Mouse (Mus musculus): ENCODE data around the gene Zfp423. TPM values are rescaled to one million over a fixed set of nuclear protein-coding genes. Genes with fewer than 3 reads are reported as not detected.

Gene Zfp423
- polyA plus RNA-seq, 1 experiment from 2014 or later: 18.1 TPM

DNA sequence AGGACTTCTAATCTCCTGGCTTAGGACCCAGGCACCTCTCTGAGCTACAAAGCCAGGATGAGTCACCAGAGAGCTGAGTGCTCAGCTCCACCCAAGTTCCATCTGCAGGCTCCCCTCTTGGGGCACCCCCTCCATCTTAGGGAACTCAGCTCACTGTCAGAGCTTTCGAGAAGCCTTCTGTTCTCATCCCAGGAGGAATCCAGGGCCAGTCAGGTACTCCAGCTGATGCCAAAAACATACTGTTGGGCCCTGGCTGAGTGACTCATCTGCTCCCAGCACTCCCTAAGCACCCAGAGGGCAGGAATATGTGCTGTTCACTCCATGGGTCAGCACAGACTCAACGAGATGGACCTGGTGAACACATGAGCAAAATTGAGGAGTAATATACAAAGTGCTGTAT is 184.4 kb downstream of the Zfp423 start:
- 0 out of 2 replicates have a peak, but pooled peaks cover 4% of the 10 kb centered on the region for H3K4me1 ChIP-seq (ENCODE audit: insufficient read depth)
- TF ChIP-seq CTCF (IDR thresholded peaks at IDR 0.05; ENCODE audit: low read depth): no peak
- no peak overlapping the region for H3K9ac ChIP-seq
- H3K27ac ChIP-seq (ENCODE audit: low read depth): no peak overlapping the region
- H3K9me3 ChIP-seq (ENCODE audit: low read depth, low read length): no peaks in the 10 kb centered on the region
- H3K36me3 ChIP-seq (ENCODE audit: insufficient read depth): peaks cover 10% of the 10 kb centered on the region; the same call in 1 of the 2 replicates
- no peak overlapping the region for H3K4me3 ChIP-seq (ENCODE audit: low read depth, low read length)
- WGBS: 80% methylated on average over 2 of the region's 2 CpGs
- H3K27me3 ChIP-seq (ENCODE audit: insufficient read depth, low read length): no peaks in the 10 kb centered on the region
- DNase-seq (no peak), ATAC-seq (ENCODE audit: insufficient read depth) (no peak)
- H3K4me2 ChIP-seq: no peak overlapping the region

DNA sequence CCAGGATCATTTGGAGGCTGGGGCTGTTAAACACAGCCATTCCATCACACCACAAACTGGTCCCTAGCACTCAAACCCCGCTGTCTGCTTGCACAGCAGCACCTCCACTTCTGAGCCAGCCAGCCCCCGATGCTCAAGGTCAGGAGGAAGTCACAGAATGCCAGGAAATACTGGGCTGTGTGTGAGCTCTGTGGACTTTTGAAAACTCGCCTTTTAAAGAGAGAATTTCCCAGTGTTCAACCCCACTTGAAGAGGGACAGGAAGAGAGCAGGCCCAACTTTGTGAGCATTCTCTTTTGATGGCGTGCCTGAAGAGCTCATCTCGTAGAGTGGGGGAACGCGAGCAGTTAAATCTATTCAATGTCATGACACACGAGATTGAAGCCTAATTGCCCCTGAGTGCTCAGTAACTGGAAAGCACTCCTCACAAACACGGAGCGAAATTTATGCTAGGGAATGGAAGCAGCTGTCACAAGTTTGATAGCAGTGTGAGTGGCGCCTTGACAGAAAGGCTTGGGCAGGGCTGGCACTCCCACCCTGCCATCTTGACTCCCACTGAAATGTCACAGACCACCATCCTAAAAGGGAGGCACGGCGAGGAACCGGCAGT is 186.4 kb downstream of the Zfp423 start:
- Histone ChIP-seq H3K4me1 (ENCODE audit: insufficient read depth) (0 out of 2 replicates have a peak, but pooled peaks cover 4% of the 10 kb centered on the region), H3K9me3 (ENCODE audit: low read depth, low read length) (no peaks in the 10 kb centered on the region), H3K27ac (ENCODE audit: low read depth) (no peak overlapping the region), H3K27me3 (ENCODE audit: insufficient read depth, low read length) (no peaks in the 10 kb centered on the region), H3K36me3 (ENCODE audit: insufficient read depth) (peaks cover 6% of the 10 kb centered on the region; the same call in 1 of the 2 replicates), H3K9ac (no peak overlapping the region), H3K4me3 (ENCODE audit: low read depth, low read length) (no peak overlapping the region), H3K4me2 (no peak overlapping the region)
- DNase-seq (peak; percentile 12), ATAC-seq (ENCODE audit: insufficient read depth) (no peak)
- 64% methylated on average over 14 of the region's 14 CpGs for WGBS
- no peak for TF ChIP-seq CTCF (IDR thresholded peaks at IDR 0.05; ENCODE audit: low read depth)

- Histone ChIP-seq H3K27me3 (ENCODE audit: insufficient read depth, low read length) (no peaks in the 10 kb centered on the region), H3K36me3 (ENCODE audit: insufficient read depth) (0 out of 2 replicates have a peak, but pooled peaks cover 6% of the 10 kb centered on the region), H3K4me3 (ENCODE audit: low read depth, low read length) (no peak overlapping the region), H3K4me2 (no peak overlapping the region), H3K9ac (no peak overlapping the region; the same call in 1 of the 2 replicates), H3K9me3 (ENCODE audit: low read depth, low read length) (no peaks in the 10 kb centered on the region), H3K4me1 (ENCODE audit: insufficient read depth) (no peaks in the 10 kb centered on the region), H3K27ac (ENCODE audit: low read depth) (no peak overlapping the region)
- no peak for TF ChIP-seq CTCF (IDR thresholded peaks at IDR 0.05; ENCODE audit: low read depth)
- ATAC-seq (ENCODE audit: insufficient read depth): no peak
- 82% methylated on average over 9 of the region's 9 CpGs for WGBS
- DNase-seq: no peak
These were observed 191.5 kb downstream of the Zfp423 start for GRCm38 (mm10) chr8:87767882-87768281.

DNA sequence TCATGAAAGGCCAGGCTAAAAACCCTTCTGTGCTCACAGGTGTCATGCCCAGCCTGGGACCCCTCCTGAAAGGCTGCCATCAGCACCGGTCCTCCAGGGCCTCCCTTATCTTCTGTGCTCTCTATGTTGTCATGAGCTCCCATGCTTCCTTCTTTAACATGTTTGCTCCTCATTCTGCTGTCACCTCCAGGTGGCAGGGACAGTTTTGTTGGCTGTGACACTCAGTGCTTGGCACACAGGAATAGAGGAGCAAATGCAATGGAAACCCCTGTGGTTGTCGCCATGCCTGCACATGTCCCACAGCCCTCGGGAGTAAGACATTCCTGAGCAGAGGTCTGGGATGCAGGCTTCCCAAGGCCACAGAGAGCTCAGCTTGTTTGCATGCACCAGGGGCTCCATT is 194.1 kb downstream of the Zfp423 start:
- ATAC-seq (ENCODE audit: insufficient read depth) (no peak), DNase-seq (no peak)
- Histone ChIP-seq H3K9ac (no peak overlapping the region), H3K27me3 (ENCODE audit: insufficient read depth, low read length) (no peaks in the 10 kb centered on the region), H3K4me2 (no peak overlapping the region), H3K36me3 (ENCODE audit: insufficient read depth) (no peaks in the 10 kb centered on the region), H3K9me3 (ENCODE audit: low read depth, low read length) (no peaks in the 10 kb centered on the region), H3K4me3 (ENCODE audit: low read depth, low read length) (no peak overlapping the region), H3K4me1 (ENCODE audit: insufficient read depth) (no peaks in the 10 kb centered on the region), H3K27ac (ENCODE audit: low read depth) (no peak overlapping the region)
- WGBS: 54% methylated on average over 3 of the region's 3 CpGs
- no peak for TF ChIP-seq CTCF (IDR thresholded peaks at IDR 0.05; ENCODE audit: low read depth)

GRCm38 (mm10) chr8:87758750-87759149 is 200.6 kb downstream of the Zfp423 start:
- no peaks in the 10 kb centered on the region for H3K4me1 ChIP-seq (ENCODE audit: insufficient read depth)
- no peak for TF ChIP-seq CTCF (IDR thresholded peaks at IDR 0.05; ENCODE audit: low read depth)
- no peaks in the 10 kb centered on the region for H3K36me3 ChIP-seq (ENCODE audit: insufficient read depth)
- DNase-seq (peak; percentile 86), ATAC-seq (ENCODE audit: insufficient read depth) (peak; percentile 94)
- no peak overlapping the region for H3K4me3 ChIP-seq (ENCODE audit: low read depth, low read length)
- no peaks in the 10 kb centered on the region for H3K27me3 ChIP-seq (ENCODE audit: insufficient read depth, low read length)
- no peaks in the 10 kb centered on the region for H3K9me3 ChIP-seq (ENCODE audit: low read depth, low read length)
- no peak overlapping the region for H3K4me2 ChIP-seq
- 0 out of 2 replicates have a peak overlapping the region, but pooled peaks have one; percentile 42 for H3K27ac ChIP-seq (ENCODE audit: low read depth)
- no peak overlapping the region for H3K9ac ChIP-seq
- 45% methylated on average over 8 of the region's 8 CpGs for WGBS

DNA sequence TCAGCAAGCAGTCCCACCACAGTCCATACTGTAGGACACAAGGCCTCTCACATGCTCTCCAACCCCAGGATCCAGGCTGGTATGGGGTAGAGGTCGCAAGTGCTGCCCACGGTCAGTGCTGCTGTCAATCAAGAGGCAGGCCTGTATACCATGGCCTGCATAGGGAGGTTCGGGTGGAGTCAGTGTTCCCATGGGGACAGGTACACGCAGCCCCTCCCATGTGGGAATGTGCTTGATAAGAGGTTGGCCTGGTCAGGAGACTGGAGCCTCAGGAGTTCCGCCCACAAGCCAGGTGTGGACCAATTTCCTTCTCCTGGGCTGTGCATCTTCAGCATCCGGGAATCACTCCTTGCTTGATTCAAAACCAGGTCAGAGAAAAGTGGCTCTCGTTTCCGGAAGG is 204.5 kb downstream of the Zfp423 start:
- H3K9ac ChIP-seq: no peak overlapping the region
- no peak overlapping the region for H3K4me3 ChIP-seq (ENCODE audit: low read depth, low read length)
- H3K4me2 ChIP-seq: no peak overlapping the region
- ATAC-seq (ENCODE audit: insufficient read depth) (no peak), DNase-seq (no peak)
- H3K27me3 ChIP-seq (ENCODE audit: insufficient read depth, low read length): no peaks in the 10 kb centered on the region
- H3K27ac ChIP-seq (ENCODE audit: low read depth): no peak overlapping the region
- no peaks in the 10 kb centered on the region for H3K36me3 ChIP-seq (ENCODE audit: insufficient read depth)
- H3K4me1 ChIP-seq (ENCODE audit: insufficient read depth): peaks cover 12% of the 10 kb centered on the region
- no peak for TF ChIP-seq CTCF (IDR thresholded peaks at IDR 0.05; ENCODE audit: low read depth)
- no peaks in the 10 kb centered on the region for H3K9me3 ChIP-seq (ENCODE audit: low read depth, low read length)
- 89% methylated on average over 8 of the region's 8 CpGs for WGBS

DNA sequence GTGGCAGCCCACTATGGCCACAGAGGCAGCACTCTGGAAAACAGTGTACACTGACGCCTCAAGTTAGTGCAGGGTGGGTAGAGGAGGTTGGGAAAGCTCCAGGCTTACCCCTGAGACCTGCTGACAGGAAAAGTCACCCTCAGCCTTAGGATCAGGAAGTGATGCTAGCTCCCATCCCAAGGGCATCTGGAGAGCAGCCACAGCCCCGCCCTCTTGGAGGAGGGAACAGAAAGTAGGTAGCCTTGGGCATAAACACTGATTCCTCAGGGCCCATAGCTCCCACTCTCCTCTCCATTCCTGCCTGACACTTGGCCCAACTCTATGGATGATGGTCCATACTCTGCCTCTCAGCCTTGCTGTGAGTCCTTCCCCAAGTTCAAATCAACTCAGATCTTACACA is 205.8 kb downstream of the Zfp423 start:
- H3K36me3 ChIP-seq (ENCODE audit: insufficient read depth): no peaks in the 10 kb centered on the region
- no peak for DNase-seq

More for the DNA sequence above, 205.8 kb downstream of the Zfp423 start:
- WGBS: 60% methylated on average over 2 of the region's 2 CpGs
- H3K27me3 ChIP-seq (ENCODE audit: insufficient read depth, low read length): no peaks in the 10 kb centered on the region
- TF ChIP-seq CTCF (IDR thresholded peaks at IDR 0.05; ENCODE audit: low read depth): no peak
- H3K4me3 ChIP-seq (ENCODE audit: low read depth, low read length): no peak overlapping the region
- no peak for ATAC-seq (ENCODE audit: insufficient read depth)
- H3K4me1 ChIP-seq (ENCODE audit: insufficient read depth): peaks cover 12% of the 10 kb centered on the region
- no peak overlapping the region for H3K4me2 ChIP-seq
- no peak overlapping the region for H3K27ac ChIP-seq (ENCODE audit: low read depth)
- H3K9ac ChIP-seq: no peak overlapping the region
- H3K9me3 ChIP-seq (ENCODE audit: low read depth, low read length): no peaks in the 10 kb centered on the region

Measured in lung, embryonic 14.5 days (tissue).